Mouse (Mus musculus) liver, embryonic 16.5 days (tissue): ENCODE data around the gene Taf12. TPM values are rescaled to one million over a fixed set of nuclear protein-coding genes. Genes with fewer than 3 reads are reported as not detected.

Experiments used
- ATAC-seq: fragments of 200-750 bp; cut with Nextera tagmentation; 2 replicates; pipeline ENCODE4 v1.8.0; 2017; ENCODE audit warnings: low read depth, mild to moderate bottlenecking, moderate number of reproducible peaks, moderate library complexity
- H3K27ac ChIP-seq: fragments of 300-500 bp; sonication (generic); 2 replicates; pipeline ENCODE4 v1.5.1; 2014; ENCODE audit warnings: mild to moderate bottlenecking, low read length
- H3K27me3 ChIP-seq: fragments of 300-500 bp; sonication (generic); 2 replicates; pipeline ENCODE4 v1.6.1; 2014; ENCODE audit warnings: low read depth, low read length, mixed read lengths; ENCODE audit not compliant: control insufficient read depth, insufficient read depth
- H3K36me3 ChIP-seq: fragments of 300-500 bp; sonication (generic); 2 replicates; pipeline ENCODE4 v1.6.1; 2014; ENCODE audit warnings: mild to moderate bottlenecking; ENCODE audit not compliant: control insufficient read depth, insufficient read depth
- H3K4me1 ChIP-seq: fragments of 300-500 bp; sonication (generic); 2 replicates; pipeline ENCODE4 v1.6.1; 2014; ENCODE audit warnings: low read depth, low read length, mixed read lengths; ENCODE audit not compliant: control insufficient read depth
- H3K4me2 ChIP-seq: fragments of 300-500 bp; sonication (generic); 2 replicates; pipeline ENCODE4 v1.6.1; 2014; ENCODE audit warnings: low read depth, low read length, mixed read lengths
- H3K4me3 ChIP-seq: fragments of 300-500 bp; sonication (generic); 2 replicates; pipeline ENCODE4 v1.5.1; 2014; ENCODE audit warnings: low read depth, mild to moderate bottlenecking, low read length
- H3K9ac ChIP-seq: fragments of 300-500 bp; sonication (generic); 2 replicates; pipeline ENCODE4 v1.6.1; 2014; ENCODE audit warnings: low read depth, low read length
- H3K9me3 ChIP-seq: fragments of 300-500 bp; sonication (generic); replicated peaks from 2 replicates; pipeline ENCODE4 v1.6.1; 2016; ENCODE audit warnings: low read length; ENCODE audit not compliant: control insufficient read depth
- WGBS: fragments of 180-500 bp; shearing (Covaris S2); extraction: QIAGEN DNeasy Blood & Tissue Kit; methylation state at CpG from one replicate; pipeline ENCODE4 v1.1.7; 2014; ENCODE audit not compliant: insufficient replicate concordance; 5-methylcytosine and 5-hydroxymethylcytosine counted together
- polyA plus RNA-seq: library from polyadenylated mRNA; unstranded; fragments of >200 nt; fragmentation: Nextera tagmentation; extraction: Ambion mirVana; gene quantifications from 2 replicates; pipeline ENCODE4 v1.2.1, GENCODE M21; 2015

The Taf12 gene
- polyA plus RNA-seq, 1 experiment from 2014 or later = 31.0 TPM

DNA sequence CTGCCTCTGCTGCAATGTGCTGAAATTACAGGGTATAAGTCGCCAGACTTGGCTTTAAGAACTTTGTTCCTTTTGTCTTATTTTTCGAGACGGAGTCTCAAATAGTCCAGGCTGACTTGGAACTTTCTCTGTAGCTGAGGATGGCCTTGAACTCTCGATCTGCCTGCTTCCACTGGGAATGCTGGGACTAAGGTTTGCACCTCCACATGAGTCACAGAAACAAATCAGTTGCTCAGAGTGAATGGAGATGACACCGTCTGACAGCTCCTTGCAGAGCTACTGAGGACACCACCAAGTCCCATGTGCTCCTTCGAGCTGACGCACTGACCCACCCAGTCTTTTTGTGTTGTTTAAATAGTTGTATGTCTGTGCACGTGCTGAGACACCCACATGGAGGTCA is 21.0 kb upstream of the Taf12 start:
- peaks cover 19% of the 10 kb centered on the region; the same call in 1 of the 2 replicates for H3K36me3 ChIP-seq
- ATAC-seq = no peak
- 70% methylated on average over 8 of the region's 8 CpGs for WGBS
- no peak overlapping the region for H3K4me2 ChIP-seq
- no peaks in the 10 kb centered on the region for H3K9me3 ChIP-seq
- H3K27me3 ChIP-seq = no peaks in the 10 kb centered on the region
- H3K4me3 ChIP-seq = no peak overlapping the region
- no peak overlapping the region for H3K27ac ChIP-seq
- peaks cover 11% of the 10 kb centered on the region for H3K4me1 ChIP-seq
- no peak overlapping the region for H3K9ac ChIP-seq

- H3K27me3 ChIP-seq = no peaks in the 10 kb centered on the region
- no peak overlapping the region for H3K27ac ChIP-seq
- no peak overlapping the region for H3K4me3 ChIP-seq
- no peak overlapping the region for H3K9ac ChIP-seq
- ATAC-seq = no peak
- peaks cover 19% of the 10 kb centered on the region; the same call in 1 of the 2 replicates for H3K36me3 ChIP-seq
- 24% methylated on average over 2 of the region's 2 CpGs for WGBS
- peaks cover 11% of the 10 kb centered on the region for H3K4me1 ChIP-seq
- H3K9me3 ChIP-seq = no peaks in the 10 kb centered on the region
- H3K4me2 ChIP-seq = no peak overlapping the region
Observed at GRCm38 (mm10) chr4:132253622-132254021, 20.6 kb upstream of the Taf12 start.

DNA sequence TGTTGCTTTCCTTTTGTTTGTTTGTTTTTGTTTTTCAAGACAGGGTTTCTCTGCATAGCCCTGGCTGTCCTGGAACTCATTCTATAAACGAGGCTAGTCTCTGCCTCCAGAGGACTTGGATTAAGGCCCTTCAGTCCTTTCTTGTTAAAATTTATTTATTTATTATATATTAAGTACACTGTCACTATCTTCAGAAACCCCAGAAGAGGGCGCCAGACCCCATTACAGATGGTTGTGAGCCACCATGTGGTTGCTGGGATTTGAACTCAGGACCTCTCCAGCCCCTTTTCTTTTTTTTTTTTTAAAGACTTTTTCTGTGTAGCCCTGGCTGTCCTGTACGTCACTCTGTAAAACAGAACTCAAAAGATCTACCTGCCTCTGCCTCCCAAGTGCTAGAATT is 19.2 kb upstream of the Taf12 start:
- Histone ChIP-seq H3K4me1 (peaks cover 23% of the 10 kb centered on the region), H3K36me3 (peaks cover 14% of the 10 kb centered on the region; the same call in 1 of the 2 replicates), H3K4me2 (no peak overlapping the region), H3K27me3 (no peaks in the 10 kb centered on the region), H3K27ac (no peak overlapping the region), H3K9me3 (no peaks in the 10 kb centered on the region), H3K4me3 (no peak overlapping the region), H3K9ac (no peak overlapping the region)
- ATAC-seq = no peak
- 68% methylated on average over 3 of the region's 3 CpGs for WGBS

DNA sequence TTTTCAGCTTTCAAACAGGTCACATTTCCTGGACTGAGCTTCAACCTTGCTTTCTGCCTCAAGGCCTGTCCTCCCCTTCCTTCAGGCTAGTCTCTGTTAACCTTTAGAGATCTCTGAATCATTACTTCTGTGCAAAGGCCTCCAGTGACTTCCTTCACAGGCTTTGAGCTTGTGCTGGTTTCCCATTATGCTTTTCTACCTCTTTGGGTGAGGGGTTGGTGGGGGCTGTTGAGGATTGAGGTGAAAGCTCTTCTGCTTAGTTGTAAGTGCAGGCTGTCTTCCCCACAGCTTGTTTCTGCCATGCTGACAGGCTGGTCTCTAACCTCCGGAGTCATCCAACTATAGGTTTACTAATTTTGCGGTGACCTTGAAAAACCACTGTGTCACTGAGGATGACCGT is 17.8 kb upstream of the Taf12 start:
- Histone ChIP-seq H3K27ac (0 out of 2 replicates have a peak overlapping the region, but pooled peaks have one; percentile 3), H3K4me3 (no peak overlapping the region), H3K27me3 (no peaks in the 10 kb centered on the region), H3K4me2 (no peak overlapping the region), H3K9ac (no peak overlapping the region), H3K9me3 (no peaks in the 10 kb centered on the region), H3K36me3 (peaks cover 2% of the 10 kb centered on the region; the same call in 1 of the 2 replicates), H3K4me1 (peaks cover 23% of the 10 kb centered on the region)
- no peak for ATAC-seq
- 85% methylated on average over 3 of the region's 3 CpGs for WGBS

DNA sequence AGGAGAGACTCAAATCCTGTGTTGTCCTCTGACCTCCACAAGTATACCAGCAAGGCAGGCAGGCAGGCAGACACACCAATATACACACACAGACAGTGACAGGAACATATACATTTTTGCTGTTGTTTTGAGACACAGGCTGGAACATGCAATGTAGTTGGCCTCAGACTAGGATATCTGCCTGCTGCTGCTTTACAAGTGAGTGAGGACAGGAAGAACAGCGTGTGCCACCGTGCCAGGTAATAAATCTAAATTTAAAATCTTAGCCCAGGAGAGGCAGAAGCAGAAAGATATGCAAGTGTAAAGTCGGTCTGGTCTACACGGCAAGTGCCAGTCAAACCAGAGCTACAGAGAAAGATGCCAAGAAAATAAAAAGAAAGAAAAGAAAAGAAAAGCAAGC is 14.9 kb upstream of the Taf12 start:
- Histone ChIP-seq H3K27ac (peak overlapping the region; percentile 16; the same call in 1 of the 2 replicates), H3K4me2 (peak overlapping the region; percentile 78), H3K9me3 (no peaks in the 10 kb centered on the region), H3K27me3 (no peaks in the 10 kb centered on the region), H3K4me1 (peaks cover 29% of the 10 kb centered on the region), H3K36me3 (no peaks in the 10 kb centered on the region), H3K9ac (0 out of 2 replicates have a peak overlapping the region, but pooled peaks have one; percentile 14), H3K4me3 (no peak overlapping the region)
- no peak for ATAC-seq
- WGBS = 63% methylated on average over 4 of the region's 4 CpGs

GRCm38 (mm10) chr4:132260404-132261379 is 13.5 kb upstream of the Taf12 start:
- WGBS = under 1% methylated on average over 29 of the region's 64 CpGs
- Histone ChIP-seq H3K36me3 (no peaks in the 10 kb centered on the region), H3K9ac (peak overlapping the region; percentile 92), H3K27me3 (no peaks in the 10 kb centered on the region), H3K4me3 (peak overlapping the region; percentile 87), H3K4me2 (peak overlapping the region; percentile 78), H3K4me1 (peaks cover 28% of the 10 kb centered on the region), H3K9me3 (no peaks in the 10 kb centered on the region), H3K27ac (peak overlapping the region; percentile 91)
- ATAC-seq = peak; percentile 85

DNA sequence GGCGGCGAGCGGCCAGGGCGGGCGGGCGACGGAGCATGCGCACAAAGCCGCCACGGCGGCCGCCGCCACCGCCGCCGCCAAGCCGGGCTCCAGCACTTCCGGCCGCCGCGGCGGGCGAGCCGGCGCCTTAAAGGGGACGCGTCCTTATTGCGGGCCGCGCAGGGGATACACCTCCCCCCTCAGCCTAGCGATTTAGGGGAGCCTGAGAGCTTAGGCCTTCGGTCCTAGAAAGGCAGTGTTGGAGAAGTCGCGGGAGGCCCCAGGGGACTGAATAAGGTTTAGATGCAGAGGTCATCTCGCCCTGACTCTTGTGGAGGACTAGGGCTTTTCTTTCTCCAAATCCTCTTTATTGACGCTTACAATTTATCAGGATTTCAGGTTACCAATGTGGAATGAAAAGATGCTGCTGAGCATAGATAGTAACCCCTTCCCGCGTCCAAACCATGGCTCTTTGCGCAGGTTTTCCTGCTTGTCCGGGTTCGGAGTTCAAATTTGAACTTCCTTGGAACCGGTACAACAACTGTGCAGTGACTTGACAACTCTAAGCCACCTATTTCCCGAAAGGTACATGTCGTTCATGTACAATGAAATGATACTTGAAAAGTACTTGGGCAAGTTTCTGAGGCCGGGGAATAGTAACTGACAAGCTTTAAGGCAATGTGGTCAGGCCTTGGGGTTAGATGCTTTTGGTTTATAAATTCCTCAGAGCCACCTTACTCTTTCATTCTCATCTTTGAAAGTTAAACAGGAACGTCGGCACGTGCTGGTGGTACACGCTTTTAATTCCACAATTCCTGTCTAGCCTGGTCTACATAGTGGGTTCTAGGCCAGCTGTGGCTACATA is 12.4 kb upstream of the Taf12 start, which contains the start of gene Gmeb1:
Gene Gmeb1 (minus strand): TSS at position 89 of the 844 bp plus-strand sequence.
- peaks cover 25% of the 10 kb centered on the region for H3K4me1 ChIP-seq
- H3K4me2 ChIP-seq = peak within 1 kb of the TSS; percentile 81
- no peaks in the 10 kb centered on the region for H3K27me3 ChIP-seq
- peak within 1 kb of the TSS; percentile 87 for H3K4me3 ChIP-seq
- H3K27ac ChIP-seq = peak within 1 kb of the TSS; percentile 91
- WGBS = 8% methylated on average over 44 of the region's 49 CpGs
- no peaks in the 10 kb centered on the region for H3K36me3 ChIP-seq
- peak within 1 kb of the TSS; percentile 92 for H3K9ac ChIP-seq
- ATAC-seq = peak; percentile 87
- H3K9me3 ChIP-seq = no peaks in the 10 kb centered on the region

- Histone ChIP-seq H3K27me3 (no peaks in the 10 kb centered on the region), H3K36me3 (no peaks in the 10 kb centered on the region), H3K27ac (peak overlapping the region; percentile 91), H3K4me3 (peak overlapping the region; percentile 87), H3K4me1 (peaks cover 25% of the 10 kb centered on the region), H3K9ac (peak overlapping the region; percentile 92), H3K4me2 (peak overlapping the region; percentile 81), H3K9me3 (no peaks in the 10 kb centered on the region)
- 38% methylated on average over 5 of the region's 5 CpGs for WGBS
- no peak for ATAC-seq
Observed at GRCm38 (mm10) chr4:132262358-132262616, 11.9 kb upstream of the Taf12 start.
